Comparison of ENCODE assay signal across 8 mouse cellular contexts in the genomic region with DNA sequence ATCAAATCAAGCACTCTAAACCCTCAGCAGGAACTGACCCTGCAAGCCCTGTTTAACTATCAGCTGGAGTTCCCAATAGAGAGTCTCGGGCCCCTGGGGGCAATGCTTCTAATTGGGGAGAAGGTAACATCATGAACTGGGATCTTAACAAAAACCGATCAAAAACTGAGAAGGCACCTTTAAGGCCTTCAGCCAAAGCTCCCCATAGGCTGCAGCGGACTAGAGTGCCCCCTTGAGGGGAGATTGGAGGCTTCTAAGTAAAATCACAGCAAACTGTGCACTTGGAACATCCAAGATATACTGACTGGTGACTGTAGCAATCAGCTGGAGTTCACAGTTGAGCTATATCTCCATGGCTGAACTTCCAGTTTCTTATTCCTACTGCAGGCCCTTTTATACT.
DNase-seq lines count a peak whose midpoint lies in the region.

No protein-coding gene starts in this region.

- intact Hi-C loops in left cerebral cortex, postnatal 4 days (cut with DNase I) = no loop called here

- DNase-seq in cerebellum, postnatal 10 days = peak; percentile 59 to 61
- DNase-seq in cerebellum, adult 9-10 months = no peak
- peak; percentile 35 for DNase-seq in left cerebral cortex, postnatal 4 days
- no peak for DNase-seq in left cerebral cortex, adult 9 months (ENCODE audit: low spot score in 2 of 2)
- peak; percentile 38 for DNase-seq in ZHBTc4 (ENCODE audit: low read depth, low spot score)
- DNase-seq in forelimb bud, embryonic 11.5 days (ENCODE audit: low read depth, low spot score) = peak; percentile 13
- no peak for DNase-seq in yolk sac, embryonic 10.5 days (ENCODE audit: low spot score)
- DNase-seq in urinary bladder, adult 18-20 months (ENCODE audit: low spot score in 2 of 2) = no peak

Comparison
In these comparisons a context has a peak if more than half of its experiments do, and no peak if none do; other contexts are left out.
1. DNase-seq: peak in cerebellum, postnatal 10 days (2 of 2), left cerebral cortex, postnatal 4 days (single experiment), ZHBTc4 (single experiment) and forelimb bud, embryonic 11.5 days (single experiment); none in cerebellum, adult 9-10 months (single experiment), left cerebral cortex, adult 9 months (0 of 2), yolk sac, embryonic 10.5 days (single experiment) and urinary bladder, adult 18-20 months (0 of 2).